Mouse (Mus musculus) thymus, postnatal 4 days (tissue): Measurements from ENCODE around the gene Adam1a.
"Not testable (repeated sequence)": the region's sequence is repeated elsewhere in the genome, so short reads cannot be mapped to it uniquely, and the experiment has no call there.

Experiments used
- DNase-seq: peaks from one replicate; pipeline ENCODE4 v3.0.0; 2021

The Adam1a gene

DNA sequence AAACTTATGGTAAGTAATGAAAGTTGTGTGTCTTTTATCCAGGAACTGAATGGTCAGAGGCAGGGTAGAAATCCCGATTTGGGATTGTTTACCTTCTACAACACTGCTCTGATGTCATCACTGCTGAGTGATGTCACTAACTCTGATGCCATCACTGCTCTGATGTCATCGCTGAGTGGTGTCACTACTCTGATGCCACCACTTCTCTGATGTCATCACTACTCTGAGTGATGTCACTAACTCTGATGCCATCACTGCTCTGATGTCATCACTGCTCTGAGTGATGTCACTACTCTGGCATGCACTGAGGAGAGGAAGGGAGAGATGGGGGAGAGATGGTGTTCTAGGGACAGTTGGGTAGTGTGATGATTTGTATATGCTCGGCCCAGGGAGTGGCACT, 17.2 kb upstream of the Adam1a start:
- DNase-seq = no peak

DNA sequence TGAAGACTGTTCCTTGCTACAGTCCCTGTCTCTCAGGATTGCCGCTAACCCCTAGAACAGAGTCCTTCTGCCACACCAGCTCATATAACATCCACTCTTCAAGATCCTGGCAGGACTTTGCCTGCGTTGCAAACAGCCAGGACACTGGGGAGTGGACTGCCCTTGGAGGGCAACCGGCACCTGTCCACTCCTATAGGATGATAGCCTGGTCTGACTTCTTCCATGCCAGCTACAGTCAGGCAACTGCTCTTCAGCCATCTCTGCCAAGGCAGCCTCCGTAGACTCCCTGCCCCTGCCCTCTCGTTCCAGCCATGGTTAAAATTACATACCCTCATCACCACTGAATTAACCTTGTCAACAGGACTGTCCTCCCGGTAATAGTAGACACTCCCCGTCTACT, 3.9 kb upstream of the Adam1a start:
- no peak for DNase-seq

DNA sequence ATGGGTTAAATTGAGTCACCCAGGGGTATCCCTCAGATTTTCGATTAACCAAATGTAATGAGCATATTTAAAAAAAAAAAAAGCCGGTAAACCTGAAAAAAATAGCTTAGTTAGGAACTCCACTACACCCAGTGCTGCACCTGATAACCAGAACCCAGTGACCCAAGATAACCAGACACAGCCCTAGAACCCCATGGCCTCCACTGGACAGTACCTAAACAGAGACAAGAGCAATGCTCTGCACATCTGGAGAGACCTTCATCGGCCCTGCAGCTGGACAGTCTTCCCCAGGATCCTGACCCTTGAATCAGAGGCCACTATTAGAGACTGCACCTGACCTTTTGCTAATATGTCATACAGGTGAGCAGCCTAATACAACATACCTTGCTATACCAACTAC, 1.8 kb upstream of the Adam1a start:
- DNase-seq = no peak

DNA sequence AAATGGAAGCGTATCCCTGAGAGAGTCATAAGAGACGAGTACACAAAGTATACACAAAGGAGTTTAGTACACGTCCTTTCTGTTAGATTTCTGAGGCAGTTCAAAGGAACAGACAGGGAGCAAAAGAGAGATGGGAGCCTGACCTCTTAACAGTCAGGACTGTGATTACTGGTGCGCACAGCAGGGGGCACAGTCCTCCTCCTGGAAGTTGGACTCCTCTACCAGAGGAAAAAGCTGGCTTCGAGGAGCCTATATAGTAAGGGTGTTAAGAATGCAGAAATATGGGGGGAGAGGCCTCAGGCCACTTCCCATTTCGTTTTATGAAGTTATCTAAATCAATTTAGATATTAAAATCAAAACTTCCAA, 1.2 kb upstream of the Adam1a start:
- peak; percentile 75 for DNase-seq

DNA sequence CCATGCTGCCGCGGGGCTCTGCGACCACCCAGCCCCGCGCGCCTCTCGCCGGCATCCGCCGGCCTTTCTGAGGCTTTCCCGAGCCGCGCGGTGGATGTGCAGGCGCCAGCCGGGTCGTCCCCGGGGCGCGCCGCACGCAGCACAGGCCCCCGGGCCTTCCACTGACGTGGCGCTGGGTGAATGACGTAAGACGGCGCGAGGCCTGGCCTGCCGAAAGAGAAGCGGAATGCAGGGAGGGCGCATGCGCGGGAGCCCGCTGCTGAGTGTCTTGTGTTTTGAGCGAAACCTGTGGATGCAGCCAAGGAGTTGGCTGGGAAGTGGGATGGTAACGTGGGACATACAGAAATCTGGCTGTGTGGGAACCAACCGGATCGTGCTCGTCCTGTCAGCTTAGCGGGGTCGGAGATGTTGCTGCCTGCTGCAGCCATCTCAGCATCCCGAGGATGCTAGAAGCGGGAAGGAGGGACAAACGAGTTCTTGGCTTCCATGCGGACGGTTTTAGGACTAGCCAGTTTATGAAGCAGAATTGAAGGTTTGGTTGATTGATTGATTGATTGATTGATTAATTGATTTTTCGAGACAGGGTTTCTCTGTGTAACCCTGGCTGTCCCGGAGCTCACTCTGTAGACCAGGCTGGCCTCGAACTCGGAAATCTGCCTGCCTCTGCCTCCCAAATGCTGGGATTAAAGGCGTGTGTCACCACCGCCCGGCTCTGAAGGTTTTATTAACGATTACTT, 679 bp upstream of the Adam1a start, which contains the start of gene Mapkapk5:
Gene Mapkapk5 (minus strand): TSS at position 113 of the 737 bp plus-strand sequence.
- DNase-seq = peak; percentile 99

DNA sequence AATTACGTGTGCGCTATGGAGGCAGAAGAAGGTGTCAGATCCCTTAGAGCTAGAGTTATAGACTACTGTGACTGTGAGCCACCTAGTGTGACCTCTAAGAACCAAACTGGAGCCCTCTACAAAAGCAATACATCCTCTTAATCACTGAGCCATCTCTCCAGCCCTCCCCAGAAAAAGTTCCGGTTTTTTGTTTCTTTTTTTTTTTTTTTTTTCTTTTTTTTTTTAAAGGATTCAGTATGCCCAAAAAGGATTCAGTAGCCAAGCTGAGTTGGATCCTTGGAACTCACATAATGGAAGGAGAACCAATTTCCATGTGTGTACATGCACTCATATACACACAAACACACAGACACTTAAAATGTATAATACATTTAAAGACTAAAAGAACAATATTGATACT, 1.9 kb downstream of the Adam1a start:
- DNase-seq = no peak

DNA sequence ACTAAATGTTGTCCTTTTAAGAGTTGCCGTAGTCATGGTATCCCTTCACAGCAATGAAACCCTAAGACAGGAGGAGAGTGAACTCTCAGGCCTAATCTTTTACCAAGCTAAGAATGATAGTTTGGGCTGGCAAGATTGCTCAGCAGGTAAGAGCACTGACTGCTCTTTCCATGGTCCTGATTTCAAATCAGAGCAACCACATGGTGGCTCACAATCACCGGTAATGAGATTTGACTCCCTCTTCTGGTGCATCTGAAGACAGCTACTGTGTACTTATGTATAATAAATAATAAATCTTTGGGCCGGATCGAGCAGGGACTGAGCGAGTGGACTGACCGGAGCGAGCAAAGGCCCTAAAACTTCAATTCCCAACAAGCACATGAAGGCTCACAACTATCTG, 4.0 kb downstream of the Adam1a start:
- DNase-seq = no peak

DNA sequence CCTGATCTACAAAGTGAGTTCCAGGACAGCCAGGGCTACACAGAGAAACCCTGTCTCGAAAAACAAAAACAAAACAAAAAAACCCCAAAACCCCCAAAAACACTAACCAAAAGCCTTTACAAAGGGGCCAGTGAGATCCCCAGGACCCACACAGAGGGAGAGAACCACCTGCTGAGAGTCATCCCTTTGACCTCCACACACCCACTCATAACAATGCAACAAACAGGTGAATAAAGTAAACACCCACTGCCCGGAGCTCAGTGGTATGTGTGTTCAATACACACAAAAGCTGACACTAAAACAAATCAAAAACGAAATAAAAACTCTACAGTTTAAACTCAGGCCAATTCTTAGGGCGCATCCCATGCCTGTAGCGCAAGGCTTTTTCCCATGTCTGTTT, 5.2 kb downstream of the Adam1a start:
- no peak for DNase-seq

DNA sequence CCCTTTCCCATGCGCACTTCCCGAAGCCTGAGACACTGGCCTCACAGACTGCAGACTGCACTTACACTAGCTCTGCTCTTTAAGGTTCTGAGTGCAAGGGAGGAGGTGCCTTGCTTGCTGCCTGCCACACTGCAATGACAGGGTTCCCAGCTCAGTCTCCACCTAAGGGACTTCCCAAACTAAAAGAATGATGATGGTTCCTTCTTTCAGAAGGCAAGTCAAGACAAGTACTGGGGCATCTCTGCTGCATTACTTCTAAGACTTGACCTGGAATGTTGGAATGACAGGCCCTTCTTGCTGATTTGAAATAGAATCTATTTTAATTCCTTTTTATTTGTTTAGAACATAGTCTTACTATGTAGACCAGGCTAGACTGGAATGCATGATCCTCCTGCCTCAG, 7.7 kb downstream of the Adam1a start:
- DNase-seq = no peak

DNA sequence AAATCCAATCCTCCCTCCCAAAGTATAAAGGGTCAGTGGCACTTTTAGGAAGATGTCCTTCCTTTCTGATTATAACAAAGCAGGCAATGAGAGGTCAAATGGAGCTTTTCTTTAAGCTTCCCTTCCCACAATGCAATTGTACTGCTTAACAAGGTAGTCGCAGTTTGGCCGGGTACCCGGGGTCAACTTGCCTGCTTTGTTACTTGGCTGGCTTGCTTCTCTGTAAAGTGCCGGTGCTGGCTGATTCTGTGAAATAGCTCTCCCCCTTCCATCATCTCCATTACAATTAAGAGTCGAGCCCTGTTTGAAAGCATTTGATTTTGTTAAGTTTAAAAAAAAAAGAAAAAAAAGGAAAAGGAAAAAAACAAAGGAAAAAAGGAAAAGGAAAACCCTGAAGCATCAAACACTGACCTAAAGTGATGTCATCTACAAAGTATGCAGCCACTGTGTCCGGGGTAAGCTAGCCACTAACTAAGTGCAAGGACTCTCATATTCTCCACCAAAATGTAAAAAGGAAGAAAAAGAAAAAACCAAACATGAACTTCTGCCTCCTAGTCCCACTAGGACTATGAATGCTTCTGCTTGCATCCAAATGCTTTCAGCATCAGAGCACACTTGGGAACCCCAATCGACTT, 8.2 kb downstream of the Adam1a start:
- DNase-seq = no peak

DNA sequence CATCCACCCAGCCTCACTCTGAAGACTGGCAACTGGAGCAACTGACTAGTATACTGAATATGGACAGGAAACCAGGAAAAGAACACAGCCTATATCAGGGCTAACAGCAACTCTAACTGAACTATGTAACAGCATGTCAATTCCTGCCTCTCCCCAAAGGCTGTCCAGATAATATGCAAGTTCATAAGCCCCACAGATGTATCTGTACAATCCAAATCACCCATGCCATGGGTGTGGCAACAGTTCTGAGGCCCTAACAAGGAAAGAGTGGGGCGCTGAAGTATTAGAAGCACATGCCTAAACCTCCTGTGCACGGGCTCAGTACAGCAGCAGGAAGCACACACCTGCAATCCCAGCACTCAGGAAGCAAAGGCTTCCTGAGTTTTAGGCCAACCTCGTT, 10.2 kb downstream of the Adam1a start:
- DNase-seq = no peak

DNA sequence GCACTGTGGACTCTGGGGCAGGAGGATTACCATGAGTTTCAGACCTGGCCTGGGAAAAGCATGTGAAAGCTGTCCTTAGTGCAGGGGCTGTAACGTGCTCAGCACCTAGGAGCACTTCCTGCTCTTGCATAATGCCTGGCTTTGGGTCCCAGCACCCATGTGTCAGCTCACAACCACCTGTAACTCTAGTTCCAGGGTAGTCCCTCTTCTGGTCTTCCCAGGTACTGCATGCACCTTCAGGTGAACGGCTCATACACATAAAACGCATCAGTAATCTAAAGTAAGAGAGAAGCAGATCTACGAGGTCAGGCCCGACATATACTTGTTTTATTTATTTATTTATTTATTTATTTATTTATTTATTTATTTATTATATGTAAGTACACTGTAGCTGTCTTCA, 10.8 kb downstream of the Adam1a start:
- DNase-seq = peak; percentile 56

DNA sequence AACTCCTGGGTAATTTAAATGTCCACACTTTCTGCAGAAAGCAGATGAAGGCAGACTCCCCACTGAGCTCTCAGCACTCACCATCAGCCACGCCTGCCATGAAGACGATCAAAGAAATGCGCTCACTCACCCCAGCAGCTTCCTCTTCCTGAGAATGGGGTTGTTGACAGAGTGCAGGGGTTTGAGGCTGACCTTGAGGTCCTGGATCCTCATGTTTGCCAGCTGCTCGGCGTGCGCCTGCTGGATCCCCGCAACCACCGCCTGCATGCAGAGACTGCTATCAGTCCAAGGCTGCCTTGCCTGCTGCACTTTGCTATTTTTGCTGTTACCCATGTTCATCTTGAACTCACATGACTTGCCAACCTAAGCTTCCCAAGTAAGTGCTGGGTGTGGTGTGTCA, 18.3 kb downstream of the Adam1a start:
- DNase-seq = no peak

DNA sequence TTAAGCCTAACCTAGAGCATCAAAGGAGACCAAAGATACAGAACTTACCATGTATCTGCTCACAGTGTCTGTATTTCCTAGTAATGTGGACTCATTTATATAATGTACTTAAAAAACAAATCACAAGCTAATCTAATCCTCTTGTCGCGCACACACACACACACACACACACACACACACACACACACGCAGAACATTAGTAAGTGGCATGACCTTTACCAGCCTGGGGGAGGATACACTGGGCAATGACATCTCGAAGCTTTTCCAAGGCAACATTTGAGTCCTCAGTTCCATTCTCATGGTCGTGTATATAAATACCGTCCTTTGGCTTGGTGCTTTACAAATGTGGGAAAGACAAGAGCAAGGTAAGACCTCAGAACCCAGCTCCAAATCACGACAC, 18.8 kb downstream of the Adam1a start:
- no peak for DNase-seq

DNA sequence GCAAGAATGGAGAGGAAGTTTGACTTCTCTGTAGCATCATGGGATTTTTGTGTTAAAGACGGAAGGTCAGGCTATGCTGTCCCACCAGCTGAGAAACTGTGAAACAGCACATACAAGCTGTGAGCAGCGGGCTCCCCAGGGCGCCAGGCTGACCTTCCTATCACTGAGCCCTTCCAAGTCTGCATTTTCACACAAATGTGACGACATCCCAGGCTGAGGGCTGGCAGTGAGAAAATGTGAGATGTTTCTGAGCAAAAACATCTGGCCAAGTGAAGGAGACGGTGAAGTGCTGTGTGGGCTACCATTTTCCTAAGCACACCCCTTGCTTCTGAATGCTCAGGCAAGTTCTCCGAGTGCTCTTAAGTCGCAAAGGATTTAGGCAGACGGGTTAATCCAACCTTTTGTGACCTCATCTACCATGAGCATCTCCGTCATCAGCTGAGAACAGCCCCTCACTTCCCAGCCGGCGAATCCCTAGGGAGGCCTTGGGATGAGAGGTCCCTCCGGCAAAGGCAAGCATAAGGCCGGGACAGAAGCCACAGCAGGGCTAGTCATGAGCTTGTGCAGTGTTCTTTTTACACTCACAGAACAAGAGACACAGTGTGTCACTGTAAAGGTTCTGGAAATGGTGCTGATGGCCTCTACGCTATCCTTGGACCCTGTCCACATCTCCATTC, 19.4 kb downstream of the Adam1a start:
- no peak for DNase-seq

DNA sequence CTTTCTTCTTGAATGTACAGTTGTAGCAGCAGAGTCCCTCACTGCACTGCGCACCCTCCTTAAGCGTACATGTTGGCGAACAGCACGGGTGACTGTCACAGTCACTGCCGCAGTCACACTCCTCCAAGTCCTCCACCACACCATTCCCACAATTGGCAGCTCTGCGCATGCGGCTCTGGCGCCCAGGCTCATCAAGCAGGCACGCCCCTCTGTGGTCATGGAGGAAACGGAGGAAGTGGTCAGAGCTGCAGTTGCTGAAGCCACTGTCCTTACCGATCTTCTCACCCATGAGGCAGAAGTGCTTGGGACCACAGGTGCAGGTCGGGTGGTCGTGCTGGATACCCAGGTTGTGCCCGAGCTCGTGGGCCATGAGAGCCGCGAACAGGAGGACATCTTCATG, 25.5 kb downstream of the Adam1a start:
- DNase-seq = peak; percentile 23

DNA sequence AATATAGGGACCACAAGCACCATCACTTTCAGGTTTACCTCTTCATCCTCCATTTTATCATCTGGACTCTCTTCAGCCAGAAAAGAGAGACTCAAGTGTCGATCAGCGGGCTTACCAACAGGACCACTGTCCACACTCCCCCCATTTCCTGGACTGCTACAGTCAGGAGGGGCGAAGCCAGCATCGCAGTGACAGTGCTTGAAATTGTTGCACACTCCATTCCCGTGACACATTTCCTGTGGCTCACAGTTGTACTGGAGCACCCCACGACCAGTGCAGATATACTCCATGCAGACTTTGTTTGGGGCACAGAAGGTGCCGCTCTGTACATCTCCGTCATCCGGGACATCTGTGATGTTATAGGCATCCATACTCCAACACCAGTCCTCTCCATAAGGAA, 26.3 kb downstream of the Adam1a start:
- no peak for DNase-seq

DNA sequence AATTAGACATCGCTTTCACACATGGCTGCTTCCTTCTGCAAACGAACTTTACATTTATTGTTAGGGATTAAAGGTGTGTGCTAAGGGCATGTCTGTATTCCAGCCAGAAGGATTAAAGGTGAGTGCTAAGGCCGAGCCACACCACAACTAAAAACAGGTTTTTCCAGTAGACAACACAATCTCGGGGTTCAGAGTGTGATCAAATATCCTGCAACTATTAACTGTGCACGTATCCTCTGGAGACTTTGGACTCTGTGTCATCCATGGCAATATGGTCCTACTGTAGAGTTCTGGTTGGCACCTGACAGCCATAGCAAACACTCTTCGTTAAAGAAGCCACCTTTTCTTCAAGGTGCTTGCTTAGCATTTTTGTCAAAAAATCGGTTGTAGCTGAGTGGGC, 35.3 kb downstream of the Adam1a start:
- DNase-seq = no peak

DNA sequence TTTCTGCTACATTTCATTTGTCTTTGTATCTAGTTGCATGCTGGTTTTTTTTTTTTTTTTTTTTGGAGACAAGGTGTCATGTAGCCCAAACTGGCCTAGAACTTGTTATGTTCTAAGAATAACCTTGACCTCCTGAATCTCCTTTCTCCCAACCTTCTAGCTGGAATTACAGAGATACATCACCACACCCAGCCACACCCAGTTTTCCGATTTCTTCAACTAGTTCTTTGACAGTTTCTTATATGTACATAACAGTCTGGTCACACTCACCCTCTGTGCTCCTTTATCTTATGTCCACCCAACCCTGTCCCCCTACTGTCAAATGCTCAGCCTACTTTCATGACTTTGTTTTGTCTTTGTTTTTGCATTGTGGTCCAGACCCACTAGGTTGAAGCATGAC, 38.4 kb downstream of the Adam1a start:
- DNase-seq = no peak

DNA sequence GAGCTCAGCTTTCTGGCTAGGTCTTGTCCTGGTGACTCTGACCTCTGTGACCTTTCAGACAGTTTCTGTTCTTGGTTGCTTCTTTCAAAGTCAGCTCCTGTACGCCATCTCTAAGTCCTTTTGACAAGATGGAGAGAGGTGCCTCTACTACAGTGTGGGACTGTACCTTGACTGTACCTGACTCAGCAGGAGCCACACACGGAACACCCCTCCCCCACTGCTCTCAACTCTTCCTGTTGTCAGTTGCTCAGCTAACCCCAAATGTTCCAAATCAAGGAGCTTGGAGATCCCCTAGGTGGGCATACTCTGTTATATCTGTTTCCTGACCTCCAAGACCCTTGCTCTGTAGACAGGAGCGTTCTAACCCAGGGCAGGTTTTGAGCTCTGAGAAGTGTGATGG, 42.1 kb downstream of the Adam1a start, which contains the start of gene Adam1b:
Gene Adam1b (minus strand): TSS at position 205 of the 400 bp plus-strand sequence.
- DNase-seq = peak; percentile 60

DNA sequence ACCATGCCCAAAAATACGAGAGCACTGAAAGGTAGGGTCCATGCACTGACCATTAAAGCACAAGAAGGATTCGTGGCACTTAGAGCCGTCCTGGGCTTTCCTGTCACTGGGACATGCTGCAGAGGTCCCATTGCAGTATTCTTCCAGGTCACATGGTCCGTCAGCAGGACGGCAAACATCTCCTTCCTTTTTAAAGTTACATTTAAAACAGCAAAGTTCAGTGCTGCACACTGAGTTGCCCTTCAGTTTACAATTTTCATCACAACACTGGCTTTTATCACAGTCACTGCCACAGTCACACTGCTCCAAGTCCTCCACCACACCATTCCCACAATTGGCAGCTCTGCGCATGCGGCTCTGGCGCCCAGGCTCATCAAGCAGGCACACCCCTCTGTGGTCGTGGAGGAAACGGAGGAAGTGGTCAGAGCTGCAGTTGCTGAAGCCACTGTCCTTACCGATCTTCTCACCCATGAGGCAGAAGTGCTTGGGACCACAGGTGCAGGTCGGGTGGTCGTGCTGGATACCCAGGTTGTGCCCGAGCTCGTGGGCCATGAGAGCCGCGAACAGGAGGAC, 43.8 kb downstream of the Adam1a start:
- DNase-seq = not testable (repeated sequence)

DNA sequence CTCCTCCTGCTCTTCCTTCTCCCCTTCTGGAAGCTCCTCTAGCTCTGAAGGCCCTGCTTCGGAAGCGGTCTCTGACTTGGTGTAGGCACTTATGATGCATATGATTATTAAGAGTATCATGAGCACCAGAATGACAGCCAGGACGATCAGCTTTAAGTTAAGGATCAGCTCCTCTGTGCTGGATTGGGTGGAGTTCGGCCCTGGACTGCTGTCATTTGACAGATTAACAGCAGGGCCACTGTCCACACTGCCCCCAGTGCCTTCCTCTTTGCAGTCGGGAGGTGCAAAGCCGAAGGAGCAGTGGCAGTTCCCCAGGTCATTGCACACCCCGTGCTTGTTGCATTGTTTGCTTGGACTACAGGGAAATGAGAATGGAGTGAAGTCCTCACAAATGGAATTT, 44.6 kb downstream of the Adam1a start:
- DNase-seq = no peak

DNA sequence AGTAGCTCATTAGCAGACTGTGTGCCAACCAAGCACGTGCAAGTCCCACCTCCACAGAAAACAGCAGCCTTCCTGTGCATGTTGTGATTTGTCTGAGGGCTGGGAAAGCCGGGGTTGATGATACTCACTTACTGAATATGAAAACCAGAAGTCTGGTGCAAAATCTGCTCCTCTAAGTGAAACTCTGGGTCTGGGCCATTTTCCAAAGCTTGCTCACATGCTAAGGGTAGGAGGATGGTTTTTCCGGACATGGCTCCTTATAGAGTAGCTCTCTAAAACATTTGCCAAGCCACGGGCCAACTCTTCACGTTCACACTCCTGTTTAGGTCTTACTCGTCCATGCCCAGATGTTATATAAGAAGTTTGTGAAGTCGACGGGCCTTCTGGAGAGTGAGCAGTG, 52.0 kb downstream of the Adam1a start:
- no peak for DNase-seq

DNA sequence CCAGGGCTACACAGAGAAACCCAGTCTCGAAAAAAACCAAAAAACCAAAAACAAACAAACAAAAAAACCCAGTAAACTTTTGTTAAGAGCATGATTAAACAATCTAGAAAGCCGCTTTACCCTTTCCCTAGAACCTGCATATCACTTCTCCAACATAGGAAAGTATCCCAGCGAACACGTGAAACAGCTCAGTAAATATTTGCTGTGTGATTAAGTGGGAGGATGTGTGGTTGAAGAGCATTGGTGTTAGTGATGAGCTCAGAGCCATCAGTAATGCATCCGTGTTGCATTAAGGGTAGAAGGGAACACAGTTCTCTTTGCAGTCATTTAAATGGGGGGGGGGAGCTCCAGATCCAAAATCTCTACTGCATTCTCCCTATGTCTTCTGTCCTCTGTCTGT, 60.5 kb downstream of the Adam1a start:
- DNase-seq = no peak
